Mouse (Mus musculus) hindbrain, embryonic 13.5 days (tissue): Measurements from ENCODE around the gene Tpbg. TPM values are rescaled to one million over a fixed set of nuclear protein-coding genes. Genes with fewer than 3 reads are reported as not detected.

Source experiments
- ATAC-seq: fragments of 200-750 bp; cut with Nextera tagmentation; 2 replicates; pipeline ENCODE4 v1.8.0; 2017; ENCODE audit warnings: moderate TSS enrichment; ENCODE audit not compliant: low FRiP score
- H3K27ac ChIP-seq: fragments of 300-500 bp; sonication (generic); 2 replicates; pipeline ENCODE4 v1.5.1; 2015; ENCODE audit warnings: inconsistent platforms, mild to moderate bottlenecking, moderate library complexity
- H3K27me3 ChIP-seq: fragments of 300-500 bp; sonication (generic); 2 replicates; pipeline ENCODE4 v1.6.1; 2015; ENCODE audit warnings: mild to moderate bottlenecking, inconsistent platforms
- H3K36me3 ChIP-seq: fragments of 300-500 bp; sonication (generic); 2 replicates; pipeline ENCODE4 v1.6.1; 2015; ENCODE audit warnings: mild to moderate bottlenecking, inconsistent platforms
- H3K4me1 ChIP-seq: fragments of 300-500 bp; sonication (generic); replicated peaks from 2 replicates; pipeline ENCODE4 v1.6.1; 2015; ENCODE audit warnings: inconsistent platforms
- H3K4me2 ChIP-seq: fragments of 300-500 bp; sonication (generic); 2 replicates; pipeline ENCODE4 v1.6.1; 2015; ENCODE audit warnings: inconsistent platforms, mild to moderate bottlenecking, moderate library complexity
- H3K4me3 ChIP-seq: fragments of 300-500 bp; sonication (generic); 2 replicates; pipeline ENCODE4 v1.5.1; 2015; ENCODE audit warnings: mild to moderate bottlenecking, inconsistent platforms
- H3K9ac ChIP-seq: fragments of 300-500 bp; sonication (generic); 2 replicates; pipeline ENCODE4 v1.6.1; 2015; ENCODE audit warnings: mild to moderate bottlenecking, inconsistent platforms
- H3K9me3 ChIP-seq: fragments of 300-500 bp; sonication (generic); 2 replicates; pipeline ENCODE4 v1.6.1; 2016; ENCODE audit warnings: inconsistent platforms
- WGBS: fragments of 180-500 bp; shearing (Covaris S2); methylation state at CpG from one replicate; pipeline ENCODE4 v1.1.7; 2015; 5-methylcytosine and 5-hydroxymethylcytosine counted together
- polyA plus RNA-seq: library from polyadenylated mRNA; unstranded; fragments of >200 nt; fragmentation: Nextera tagmentation; extraction: Ambion mirVana; gene quantifications from 2 replicates; pipeline ENCODE4 v1.2.1, GENCODE M21; 2015

Tpbg gene
- polyA plus RNA-seq, 1 experiment from 2014 or later: 25.9 TPM

- peak overlapping the region; percentile 83 for H3K9ac ChIP-seq
- H3K27me3 ChIP-seq: 0 out of 2 replicates have a peak, but pooled peaks cover 5% of the 10 kb centered on the region
- ATAC-seq: no peak
- H3K4me2 ChIP-seq: peak overlapping the region; percentile 84
- H3K4me1 ChIP-seq: peaks cover 21% of the 10 kb centered on the region
- peaks cover 6% of the 10 kb centered on the region; the same call in 1 of the 2 replicates for H3K36me3 ChIP-seq
- WGBS: 68% methylated on average over 9 of the region's 9 CpGs
- H3K4me3 ChIP-seq: peak overlapping the region; percentile 63
- no peaks in the 10 kb centered on the region for H3K9me3 ChIP-seq
- H3K27ac ChIP-seq: peak overlapping the region; percentile 89; the same call in 1 of the 2 replicates
These were observed 2.4 kb downstream of the Tpbg start for GRCm38 (mm10) chr9:85844647-85844983.

DNA sequence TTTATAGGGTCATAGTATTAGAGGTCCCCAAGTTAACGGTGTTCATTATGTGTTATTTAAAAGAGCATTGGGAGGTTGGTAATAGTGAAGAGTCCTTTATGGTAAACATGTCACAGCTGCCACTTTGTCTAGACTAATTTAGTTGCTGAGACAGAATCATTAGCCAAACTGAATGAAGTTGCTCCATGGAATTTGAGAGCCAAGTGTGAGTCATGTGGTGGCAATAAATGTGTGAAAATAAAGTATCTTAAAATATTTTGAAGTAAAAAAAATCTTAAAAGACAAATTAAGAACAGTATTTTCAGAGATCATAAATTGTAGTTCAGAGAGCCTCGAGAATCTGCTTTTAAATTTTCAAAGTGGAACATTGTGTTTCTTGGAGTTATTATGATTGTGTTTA is 4.0 kb downstream of the Tpbg start:
- Histone ChIP-seq H3K4me3 (no peak overlapping the region), H3K9me3 (no peaks in the 10 kb centered on the region), H3K9ac (no peak overlapping the region), H3K4me1 (peaks cover 21% of the 10 kb centered on the region), H3K4me2 (peak overlapping the region; percentile 17), H3K27ac (no peak overlapping the region), H3K36me3 (peaks cover 6% of the 10 kb centered on the region; the same call in 1 of the 2 replicates), H3K27me3 (0 out of 2 replicates have a peak, but pooled peaks cover 5% of the 10 kb centered on the region)
- no peak for ATAC-seq
- WGBS: 60% methylated on average over 2 of the region's 2 CpGs

DNA sequence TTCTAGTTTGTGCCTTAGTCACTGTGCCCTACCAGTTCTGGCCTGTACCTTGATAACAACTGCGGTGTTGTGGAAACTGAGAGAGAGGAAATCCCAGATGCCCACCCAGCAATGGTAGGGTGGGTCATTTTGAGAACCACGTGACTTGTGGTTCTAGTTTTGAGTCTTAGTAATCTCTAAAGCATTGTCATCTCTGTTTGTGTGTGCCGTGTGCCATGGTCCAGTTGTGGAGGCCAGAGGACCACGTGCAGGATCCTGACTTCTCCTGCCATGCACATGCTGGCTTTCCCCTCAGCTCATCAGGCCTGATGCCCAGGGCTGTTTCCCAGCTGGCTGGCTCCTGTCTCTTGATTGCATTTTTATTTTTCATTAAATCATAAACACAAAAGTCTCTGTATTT is 12.6 kb downstream of the Tpbg start:
- H3K4me3 ChIP-seq: no peak overlapping the region
- H3K9ac ChIP-seq: no peak overlapping the region
- 95% methylated on average over 4 of the region's 4 CpGs for WGBS
- H3K4me2 ChIP-seq: no peak overlapping the region
- H3K27ac ChIP-seq: no peak overlapping the region
- no peaks in the 10 kb centered on the region for H3K9me3 ChIP-seq
- H3K27me3 ChIP-seq: no peaks in the 10 kb centered on the region
- no peaks in the 10 kb centered on the region for H3K36me3 ChIP-seq
- no peaks in the 10 kb centered on the region for H3K4me1 ChIP-seq
- ATAC-seq: no peak

- ATAC-seq: no peak
- H3K27ac ChIP-seq: no peak overlapping the region
- WGBS: 83% methylated on average over 6 of the region's 6 CpGs
These were observed 14.3 kb downstream of the Tpbg start for GRCm38 (mm10) chr9:85856511-85856910.

DNA sequence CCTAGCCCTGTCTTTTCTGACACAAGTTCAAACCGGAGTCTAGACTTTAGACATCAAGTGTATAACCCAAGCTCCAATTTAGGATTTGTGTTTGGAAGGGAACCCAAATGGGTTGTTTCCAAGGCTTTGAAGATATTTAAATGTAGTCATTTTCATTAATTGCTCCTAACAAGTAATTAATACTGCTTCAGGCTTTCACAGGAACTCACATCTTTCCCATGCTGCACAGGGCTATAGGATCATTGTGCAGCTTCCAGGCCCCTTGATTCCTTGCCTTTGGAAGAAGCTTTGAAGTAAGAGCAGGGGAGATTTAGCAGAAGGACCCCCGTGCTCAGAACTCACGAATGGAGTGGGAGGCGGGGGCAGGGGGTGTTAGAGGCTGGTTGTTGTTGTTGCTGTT is 18.9 kb downstream of the Tpbg start:
- Histone ChIP-seq H3K4me2 (no peak overlapping the region), H3K9ac (no peak overlapping the region), H3K36me3 (no peaks in the 10 kb centered on the region), H3K9me3 (no peaks in the 10 kb centered on the region), H3K4me1 (no peaks in the 10 kb centered on the region), H3K4me3 (no peak overlapping the region), H3K27me3 (no peaks in the 10 kb centered on the region), H3K27ac (no peak overlapping the region)
- 57% methylated on average over 4 of the region's 4 CpGs for WGBS
- no peak for ATAC-seq

More at GRCm38 (mm10) chr9:85856511-85856910, 14.3 kb downstream of the Tpbg start:
- no peak overlapping the region for H3K4me3 ChIP-seq
- H3K9me3 ChIP-seq: no peaks in the 10 kb centered on the region
- no peaks in the 10 kb centered on the region for H3K4me1 ChIP-seq
- H3K9ac ChIP-seq: no peak overlapping the region
- H3K4me2 ChIP-seq: no peak overlapping the region
- no peaks in the 10 kb centered on the region for H3K27me3 ChIP-seq
- H3K36me3 ChIP-seq: no peaks in the 10 kb centered on the region

GRCm38 (mm10) chr9:85862562-85862961 is 20.4 kb downstream of the Tpbg start:
- no peaks in the 10 kb centered on the region for H3K27me3 ChIP-seq
- H3K27ac ChIP-seq: no peak overlapping the region
- H3K4me3 ChIP-seq: no peak overlapping the region
- ATAC-seq: no peak
- H3K36me3 ChIP-seq: no peaks in the 10 kb centered on the region
- 84% methylated on average over 6 of the region's 6 CpGs for WGBS
- no peak overlapping the region for H3K4me2 ChIP-seq
- H3K9ac ChIP-seq: no peak overlapping the region
- H3K9me3 ChIP-seq: no peaks in the 10 kb centered on the region
- H3K4me1 ChIP-seq: no peaks in the 10 kb centered on the region

- Histone ChIP-seq H3K36me3 (no peaks in the 10 kb centered on the region), H3K4me2 (no peak overlapping the region), H3K27ac (no peak overlapping the region), H3K9ac (no peak overlapping the region), H3K27me3 (no peaks in the 10 kb centered on the region), H3K4me3 (no peak overlapping the region), H3K9me3 (no peaks in the 10 kb centered on the region), H3K4me1 (no peaks in the 10 kb centered on the region)
- WGBS: 83% methylated on average over 7 of the region's 7 CpGs
- ATAC-seq: no peak
These were observed 30.7 kb downstream of the Tpbg start for GRCm38 (mm10) chr9:85872908-85873307.

- Histone ChIP-seq H3K9me3 (no peaks in the 10 kb centered on the region), H3K4me2 (no peak overlapping the region), H3K9ac (no peak overlapping the region), H3K36me3 (no peaks in the 10 kb centered on the region), H3K4me3 (no peak overlapping the region), H3K27me3 (no peaks in the 10 kb centered on the region), H3K4me1 (no peaks in the 10 kb centered on the region), H3K27ac (no peak overlapping the region)
- ATAC-seq: no peak
- WGBS: 89% methylated on average over 5 of the region's 5 CpGs
These were observed 51.5 kb downstream of the Tpbg start for GRCm38 (mm10) chr9:85893681-85894080.

Other genes with a start within 250 kb of the Tpbg start
- gene Ibtk, start 93.0 kb upstream of the Tpbg start, polyA plus RNA-seq: 30.1 and 32.8 TPM in 2 replicates